Mouse (Mus musculus): ENCODE measurements around the gene Slc23a4.

DNA sequence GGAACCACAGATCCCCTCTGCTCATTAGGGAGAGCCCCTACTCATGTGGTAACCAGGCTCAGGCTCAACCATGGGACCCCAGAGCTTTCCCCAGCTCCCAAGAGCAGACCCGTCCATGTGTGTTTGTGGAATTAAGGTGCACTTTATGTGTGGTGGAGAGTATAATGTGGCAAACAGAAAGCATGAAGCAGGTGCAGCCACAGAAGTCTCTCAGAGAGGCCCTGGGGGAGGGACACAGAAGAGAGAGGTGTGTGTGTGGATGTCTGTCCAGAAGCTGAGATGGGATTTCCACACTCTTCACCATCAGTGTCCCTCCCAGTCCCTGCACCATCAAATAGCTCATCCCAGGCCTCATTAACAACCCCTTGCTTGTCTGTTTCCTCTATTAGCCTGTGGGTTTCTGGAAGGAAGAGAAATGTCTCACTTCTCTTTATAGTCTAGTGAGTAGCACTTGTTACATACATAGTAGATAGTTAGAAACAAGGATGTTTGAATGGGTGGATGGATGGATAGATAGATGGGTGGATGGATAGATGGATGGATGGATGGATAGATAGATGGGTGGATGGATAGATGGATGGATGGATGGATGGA is 41.6 kb downstream of the Slc23a4 start:
- TF ChIP-seq CTCF (IDR thresholded peaks at IDR 0.05) (no peak), EP300 (IDR thresholded peaks at IDR 0.05; ENCODE audit: insufficient read depth, low read depth, low read length) (no peak)
